Mouse (Mus musculus) erythroblast, embryonic 14.5 days (primary cell): ENCODE data around the gene Supt6.

ENCODE experiments used
- GATA1 ChIP-seq: IDR thresholded peaks from 2 replicates; pipeline ENCODE4 v1.6.1; 2012; ENCODE audit warnings: low read length, inconsistent platforms, mixed read lengths
- TAL1 ChIP-seq: IDR thresholded peaks from 3 replicates; pipeline ENCODE4 v1.6.1; 2012; ENCODE audit warnings: low read length, inconsistent platforms, mixed read lengths

GRCm38 (mm10) chr11:78213086-78213817 is 32.5 kb downstream of the Supt6 start:
- TF ChIP-seq GATA1 = no peak
- no peak for TF ChIP-seq TAL1
